ENCODE assay signal across 9 mouse cellular contexts in the genomic region with DNA sequence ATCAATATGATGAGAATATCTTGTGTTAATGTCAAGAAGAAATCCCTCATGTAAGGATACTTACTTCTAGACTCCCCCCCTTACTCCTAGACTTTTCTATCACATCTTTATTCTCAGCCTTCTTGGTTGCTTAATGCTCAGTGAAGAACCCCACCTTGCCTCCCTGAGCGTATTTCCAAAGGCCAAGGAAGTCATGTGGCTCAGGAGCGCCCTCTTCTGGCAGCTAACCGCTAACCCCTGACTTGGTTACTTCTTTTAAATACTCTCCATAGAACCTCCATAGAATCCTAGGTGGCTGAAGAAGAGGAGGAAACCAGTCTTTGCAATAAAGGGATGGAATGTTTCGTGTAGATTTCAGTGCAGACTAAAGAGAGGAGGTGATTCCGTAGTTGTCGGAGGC.
DNase-seq lines count a peak whose midpoint lies in the region; ATAC-seq and TF ChIP-seq lines count a peak whose summit lies in the region.
"Had no signal": no experiment of that assay in that cellular context is flagged by ENCODE, and none has a peak within 500 bp of the region (broad histone marks: within the 10 kb centered on the region; RNA-seq: fewer than 3 reads in every experiment).

No protein-coding gene starts in this region.

- TF ChIP-seq CTCF in cerebellum, adult 2 months (IDR thresholded peaks at IDR 0.05; ENCODE audit: borderline replicate concordance, insufficient read depth, low read depth, low read length): peak; percentile 89

- DNase-seq in ovary, postnatal 10 days (ENCODE audit: low spot score): peak; percentile 29
- no peak for DNase-seq in ovary, adult 18-20 months (ENCODE audit: low spot score)
- peak; percentile 69 to 80 for DNase-seq in cerebellum, adult 2 months
- DNase-seq in frontal cortex, postnatal 25 days (ENCODE audit: low spot score in 2 of 2): peak; percentile 45 to 56
- peak; percentile 28 to 45 for DNase-seq in left cerebral cortex, postnatal 36 days (ENCODE audit: low spot score in 2 of 2)
- peak; percentile 66 to 88 for DNase-seq in spleen, postnatal 4 days (ENCODE audit: low spot score in 2 of 2)

- H3K27ac ChIP-seq in cerebellum, adult 2 months (ENCODE audit: insufficient read depth, low read length): no peak overlapping the region
- H3K27ac ChIP-seq in intestine, embryonic 16.5 days (ENCODE audit: low read length): no peak overlapping the region
- no peak overlapping the region for H3K27ac ChIP-seq in midbrain, embryonic 16.5 days (ENCODE audit: low read length)

- intact Hi-C loops in left cerebral cortex, postnatal 36 days (cut with DNase I): loop anchor here (1.0 kb wide), 1 partner anchor 222 kb away; no protein-coding TSS in a partner anchor

- no peak overlapping the region for H3K4me2 ChIP-seq in intestine, embryonic 16.5 days (ENCODE audit: low read depth, low read length)
- H3K4me2 ChIP-seq in midbrain, embryonic 16.5 days (ENCODE audit: low read length): no peak overlapping the region

- no peaks in the 10 kb centered on the region for H3K9me3 ChIP-seq in intestine, embryonic 16.5 days (ENCODE audit: control insufficient read depth, low read length)
- H3K9me3 ChIP-seq in midbrain, embryonic 16.5 days (replicated peaks; ENCODE audit: control insufficient read depth, low read length, poor library complexity, severe bottlenecking): no peaks in the 10 kb centered on the region

- H3K27me3 ChIP-seq in cerebellum, adult 2 months (ENCODE audit: control insufficient read depth, insufficient read depth, low read length): no peaks in the 10 kb centered on the region
- H3K27me3 ChIP-seq in intestine, embryonic 16.5 days (replicated peaks; ENCODE audit: control insufficient read depth, insufficient read depth, low read length): no peaks in the 10 kb centered on the region
- no peaks in the 10 kb centered on the region for H3K27me3 ChIP-seq in midbrain, embryonic 16.5 days (ENCODE audit: control insufficient read depth, insufficient read depth, low read depth, low read length)

- ATAC-seq in intestine, embryonic 16.5 days: peak; percentile 52
- peak; percentile 68; the same call in 1 of the 2 replicates for ATAC-seq in midbrain, embryonic 16.5 days

- H3K4me1 ChIP-seq in cerebellum, adult 2 months (ENCODE audit: control insufficient read depth, insufficient read depth, low read length): peaks cover 13% of the 10 kb centered on the region
- peaks cover 20% of the 10 kb centered on the region for H3K4me1 ChIP-seq in intestine, embryonic 16.5 days (ENCODE audit: control insufficient read depth, insufficient read depth, low read length)
- no peaks in the 10 kb centered on the region; the same call in 1 of the 2 replicates for H3K4me1 ChIP-seq in midbrain, embryonic 16.5 days (ENCODE audit: control insufficient read depth, insufficient read depth, low read length)

- no peak overlapping the region for H3K4me3 ChIP-seq in cerebellum, adult 2 months (replicated peaks; ENCODE audit: insufficient read depth, low read depth, low read length)
- H3K4me3 ChIP-seq in intestine, embryonic 16.5 days (ENCODE audit: low read length): no peak overlapping the region
- no peak overlapping the region for H3K4me3 ChIP-seq in midbrain, embryonic 16.5 days (ENCODE audit: low read depth, low read length)
- H3K4me3 ChIP-seq: myocyte had no signal

- 26% methylated on average over 6 of the region's 6 CpGs for WGBS in cerebellum, adult 2 months
- WGBS in intestine, embryonic 16.5 days: 37% methylated on average over 6 of the region's 6 CpGs
- WGBS in midbrain, embryonic 16.5 days: 29% methylated on average over 6 of the region's 6 CpGs

- no peaks in the 10 kb centered on the region for H3K36me3 ChIP-seq in intestine, embryonic 16.5 days (ENCODE audit: control insufficient read depth, insufficient read depth, low read length)
- H3K36me3 ChIP-seq in midbrain, embryonic 16.5 days (ENCODE audit: control insufficient read depth, insufficient read depth, low read length): no peaks in the 10 kb centered on the region

- no peak for TF ChIP-seq POLR2A in cerebellum, adult 2 months (IDR thresholded peaks at IDR 0.05; ENCODE audit: borderline replicate concordance, insufficient read depth, low read length)

- H3K9ac ChIP-seq in intestine, embryonic 16.5 days (ENCODE audit: low read depth, low read length): no peak overlapping the region
- no peak overlapping the region for H3K9ac ChIP-seq in midbrain, embryonic 16.5 days (ENCODE audit: low read depth, low read length)
